Mouse (Mus musculus) forebrain, embryonic 16.5 days (tissue): ENCODE results near the gene Zbtb20. TPM values are rescaled to one million over a fixed set of nuclear protein-coding genes. Genes with fewer than 3 reads are reported as not detected.

ENCODE experiments used
- ATAC-seq: fragments of 200-750 bp; cut with Nextera tagmentation; 2 replicates; pipeline ENCODE4 v1.8.0; 2017; ENCODE audit warnings: mild to moderate bottlenecking, moderate library complexity
- H3K27ac ChIP-seq: fragments of 300-500 bp; sonication (generic); 2 replicates; pipeline ENCODE4 v1.5.1; 2014; ENCODE audit warnings: low read length, control low read depth
- H3K27me3 ChIP-seq: fragments of 300-500 bp; sonication (generic); replicated peaks from 2 replicates; pipeline ENCODE4 v1.6.1; 2014; ENCODE audit warnings: low read length; ENCODE audit not compliant: control insufficient read depth, insufficient read depth
- H3K36me3 ChIP-seq: fragments of 300-500 bp; sonication (generic); 2 replicates; pipeline ENCODE4 v1.6.1; 2014; ENCODE audit not compliant: control insufficient read depth, insufficient read depth
- H3K4me1 ChIP-seq: fragments of 300-500 bp; sonication (generic); replicated peaks from 2 replicates; pipeline ENCODE4 v1.6.1; 2014; ENCODE audit warnings: low read length; ENCODE audit not compliant: control insufficient read depth, insufficient read depth
- H3K4me2 ChIP-seq: fragments of 300-500 bp; sonication (generic); 2 replicates; pipeline ENCODE4 v1.6.1; 2014; ENCODE audit warnings: mild to moderate bottlenecking, low read length, control low read depth
- H3K4me3 ChIP-seq: fragments of 300-500 bp; sonication (generic); replicated peaks from 2 replicates; pipeline ENCODE4 v1.5.1; 2014; ENCODE audit warnings: mild to moderate bottlenecking, low read length, control low read depth
- H3K9ac ChIP-seq: fragments of 300-500 bp; sonication (generic); replicated peaks from 2 replicates; pipeline ENCODE4 v1.6.1; 2014; ENCODE audit warnings: low read depth, low read length, control low read depth
- H3K9me3 ChIP-seq: fragments of 300-500 bp; sonication (generic); 2 replicates; pipeline ENCODE4 v1.6.1; 2016; ENCODE audit warnings: low read length; ENCODE audit not compliant: control insufficient read depth
- WGBS: fragments of 180-500 bp; shearing (Covaris S2); extraction: QIAGEN DNeasy Blood & Tissue Kit; methylation state at CpG from one replicate; pipeline ENCODE4 v1.1.7; 2014; 5-methylcytosine and 5-hydroxymethylcytosine counted together
- polyA plus RNA-seq: library from polyadenylated mRNA; unstranded; fragments of >200 nt; fragmentation: Nextera tagmentation; extraction: Ambion mirVana; gene quantifications from 2 replicates; pipeline ENCODE4 v1.2.1, GENCODE M21; 2015

Zbtb20 gene
- polyA plus RNA-seq, 1 experiment from 2014 or later, result 126 TPM

DNA sequence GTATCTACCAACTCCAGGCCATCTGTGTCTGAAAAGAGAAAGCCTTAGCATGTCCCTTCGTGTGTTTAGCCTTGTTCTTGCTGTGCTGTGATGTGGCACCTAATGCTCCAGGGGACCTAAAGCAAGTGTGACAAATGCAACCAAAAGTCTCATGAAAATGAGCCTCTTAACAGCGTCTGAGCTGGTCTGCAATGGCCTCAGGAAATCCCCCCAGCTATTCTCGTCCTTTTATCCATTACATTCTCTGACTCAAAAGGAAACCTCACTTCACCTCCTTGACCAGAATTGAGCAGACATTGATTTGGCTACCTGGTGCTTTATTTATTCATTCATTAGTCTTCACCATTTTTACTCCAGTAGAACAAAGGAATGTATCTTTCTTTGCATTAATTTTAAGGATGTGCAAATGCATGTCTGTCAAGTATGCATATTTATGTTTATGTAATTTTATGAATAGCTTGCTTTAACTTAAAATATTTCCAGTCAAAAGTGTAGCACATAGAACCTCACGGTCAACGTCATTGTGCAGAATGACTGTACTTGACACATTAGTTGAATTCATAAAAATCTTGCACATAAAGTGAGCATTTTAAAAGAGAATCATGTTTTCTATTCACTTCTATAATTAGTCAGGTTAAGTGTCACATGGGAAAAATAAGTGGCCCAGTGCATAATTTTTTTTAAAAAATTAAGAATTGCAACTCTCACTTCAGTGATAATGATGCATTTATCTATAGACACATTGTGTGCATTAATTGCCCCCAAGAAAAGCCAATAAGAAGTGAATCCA, 618.1 kb downstream of the Zbtb20 start:
- no peaks in the 10 kb centered on the region for H3K27me3 ChIP-seq
- H3K4me1 ChIP-seq, result peaks cover 3% of the 10 kb centered on the region; the same call in 1 of the 2 replicates
- WGBS, result 45% methylated on average over 5 of the region's 5 CpGs
- H3K9me3 ChIP-seq, result no peaks in the 10 kb centered on the region
- H3K27ac ChIP-seq, result no peak overlapping the region
- no peak overlapping the region for H3K4me3 ChIP-seq
- H3K36me3 ChIP-seq, result no peaks in the 10 kb centered on the region
- no peak overlapping the region for H3K9ac ChIP-seq
- no peak overlapping the region for H3K4me2 ChIP-seq
- no peak for ATAC-seq

DNA sequence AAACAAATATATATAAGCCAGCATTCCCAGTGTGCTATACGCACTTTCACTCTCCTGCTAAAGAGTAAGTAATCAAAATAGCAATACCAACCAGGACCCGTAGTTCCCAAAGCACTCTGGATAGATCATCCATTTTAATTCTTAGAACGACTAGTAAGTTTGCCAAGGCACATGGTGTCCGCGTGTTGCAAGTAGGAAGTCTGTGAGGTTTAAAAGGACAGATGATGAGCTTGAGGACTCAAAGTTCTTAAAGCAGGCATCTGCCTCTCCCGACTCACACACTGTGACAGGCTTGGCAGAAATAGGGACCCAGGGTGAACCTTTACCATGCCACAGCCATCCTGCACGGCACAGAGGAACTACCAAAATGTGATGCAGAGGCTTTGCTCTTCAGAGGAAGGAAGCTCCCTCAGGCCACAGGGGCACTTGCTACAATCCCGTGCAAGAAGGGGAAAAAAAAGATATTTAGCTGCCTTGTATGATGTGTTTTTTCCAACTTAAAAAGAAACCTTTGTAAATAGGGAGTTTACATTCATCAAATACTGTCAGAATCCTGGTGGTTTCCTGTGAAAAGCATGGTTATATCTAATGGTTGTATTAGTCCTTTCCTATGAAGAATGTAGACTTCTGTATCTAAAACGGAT, 619.6 kb downstream of the Zbtb20 start:
- no peak overlapping the region for H3K4me3 ChIP-seq
- H3K36me3 ChIP-seq, result no peaks in the 10 kb centered on the region
- no peak overlapping the region for H3K27ac ChIP-seq
- ATAC-seq, result no peak
- no peaks in the 10 kb centered on the region; the same call in none of the 2 replicates for H3K4me1 ChIP-seq
- WGBS, result 84% methylated on average over 9 of the region's 9 CpGs
- no peak overlapping the region for H3K9ac ChIP-seq
- H3K27me3 ChIP-seq, result no peaks in the 10 kb centered on the region
- H3K9me3 ChIP-seq, result no peaks in the 10 kb centered on the region
- no peak overlapping the region for H3K4me2 ChIP-seq

DNA sequence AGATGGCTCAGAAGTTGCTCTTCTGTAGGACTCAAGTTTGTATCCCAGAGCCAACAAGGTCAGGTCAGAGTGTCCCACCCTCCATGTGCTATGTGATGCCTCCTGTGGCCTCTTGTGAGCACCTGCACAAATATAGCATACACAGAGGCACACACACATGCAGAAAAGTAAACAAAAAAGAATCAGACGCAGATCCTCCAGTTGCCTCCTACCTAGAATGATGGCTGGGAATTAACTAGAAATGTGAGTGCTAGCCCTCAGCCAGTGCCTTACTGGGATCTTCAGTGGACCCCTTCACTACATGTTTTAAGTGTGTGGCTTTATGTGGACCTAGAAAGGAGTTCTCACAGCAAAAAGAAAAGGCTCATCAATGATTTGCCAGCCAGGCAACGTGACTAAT, 621.4 kb downstream of the Zbtb20 start:
- WGBS, result 71% methylated on average over 2 of the region's 2 CpGs

DNA sequence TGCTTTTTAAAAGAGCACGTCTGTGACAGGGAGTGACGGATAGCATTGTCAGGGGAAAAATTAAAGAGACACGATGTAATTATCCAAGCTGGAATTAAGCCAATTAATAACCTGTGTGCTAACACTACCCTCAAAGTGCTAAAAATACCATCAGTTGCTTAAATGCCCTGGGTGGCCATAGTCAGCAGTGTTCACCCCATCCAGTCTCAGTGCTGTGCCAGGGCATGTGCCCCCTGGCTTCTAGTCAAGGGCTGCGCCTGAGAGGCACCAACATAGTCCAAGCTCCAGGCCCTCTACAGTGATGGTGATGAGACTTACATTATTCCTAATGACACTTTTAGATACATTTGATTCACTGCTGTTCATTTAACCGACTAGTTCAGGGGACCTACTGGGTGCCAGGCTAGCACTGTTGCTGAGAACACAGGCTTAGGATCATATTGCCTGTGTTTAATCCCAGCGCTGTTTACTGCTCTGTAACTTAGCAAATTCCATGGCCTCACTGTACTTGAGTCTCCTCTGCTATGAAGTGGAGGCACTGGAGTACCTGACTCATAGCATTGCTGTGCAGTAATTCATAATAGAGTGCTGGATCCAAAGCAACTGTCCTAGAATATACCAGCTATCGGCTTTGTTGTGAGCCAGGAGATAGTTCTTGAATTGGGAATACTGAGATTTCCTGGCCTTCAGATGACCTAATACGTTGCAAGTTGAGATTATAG, 624.6 kb downstream of the Zbtb20 start:
- H3K4me2 ChIP-seq, result no peak overlapping the region
- WGBS, result 64% methylated on average over 8 of the region's 8 CpGs
- H3K9ac ChIP-seq, result no peak overlapping the region
- H3K27me3 ChIP-seq, result no peaks in the 10 kb centered on the region
- no peak overlapping the region for H3K4me3 ChIP-seq
- no peaks in the 10 kb centered on the region for H3K9me3 ChIP-seq
- H3K4me1 ChIP-seq, result peaks cover 18% of the 10 kb centered on the region
- 0 out of 2 replicates have a peak overlapping the region, but pooled peaks have one; percentile 6 for H3K27ac ChIP-seq
- no peaks in the 10 kb centered on the region for H3K36me3 ChIP-seq
- ATAC-seq, result no peak

More for the DNA sequence above, 621.4 kb downstream of the Zbtb20 start:
- H3K27ac ChIP-seq, result no peak overlapping the region
- no peak overlapping the region for H3K4me3 ChIP-seq
- H3K9me3 ChIP-seq, result no peaks in the 10 kb centered on the region
- peaks cover 12% of the 10 kb centered on the region for H3K4me1 ChIP-seq
- ATAC-seq, result no peak
- no peaks in the 10 kb centered on the region for H3K27me3 ChIP-seq
- H3K36me3 ChIP-seq, result no peaks in the 10 kb centered on the region
- no peak overlapping the region for H3K4me2 ChIP-seq
- no peak overlapping the region for H3K9ac ChIP-seq

DNA sequence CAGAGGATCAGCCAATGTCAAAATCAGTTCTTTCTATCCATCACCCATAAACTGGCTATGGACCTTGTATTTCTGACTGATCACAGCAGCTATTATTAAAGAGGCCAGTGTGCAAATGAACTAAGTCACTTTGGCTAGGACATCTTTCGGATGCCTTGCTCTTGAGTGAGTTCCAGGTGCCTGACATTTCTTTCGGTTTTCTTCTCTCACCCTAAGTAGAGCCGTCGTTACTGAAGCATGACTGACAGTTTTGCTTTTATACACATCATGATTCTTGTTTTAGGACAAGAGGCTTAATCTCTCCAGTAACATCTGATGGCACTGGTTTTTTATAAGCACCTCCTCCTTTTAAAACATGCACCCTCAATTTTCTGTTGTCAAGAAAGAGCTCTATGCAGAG, 625.6 kb downstream of the Zbtb20 start:
- Histone ChIP-seq H3K27ac (0 out of 2 replicates have a peak overlapping the region, but pooled peaks have one; percentile 5), H3K36me3 (no peaks in the 10 kb centered on the region)
- WGBS, result 23% methylated on average over 4 of the region's 4 CpGs

DNA sequence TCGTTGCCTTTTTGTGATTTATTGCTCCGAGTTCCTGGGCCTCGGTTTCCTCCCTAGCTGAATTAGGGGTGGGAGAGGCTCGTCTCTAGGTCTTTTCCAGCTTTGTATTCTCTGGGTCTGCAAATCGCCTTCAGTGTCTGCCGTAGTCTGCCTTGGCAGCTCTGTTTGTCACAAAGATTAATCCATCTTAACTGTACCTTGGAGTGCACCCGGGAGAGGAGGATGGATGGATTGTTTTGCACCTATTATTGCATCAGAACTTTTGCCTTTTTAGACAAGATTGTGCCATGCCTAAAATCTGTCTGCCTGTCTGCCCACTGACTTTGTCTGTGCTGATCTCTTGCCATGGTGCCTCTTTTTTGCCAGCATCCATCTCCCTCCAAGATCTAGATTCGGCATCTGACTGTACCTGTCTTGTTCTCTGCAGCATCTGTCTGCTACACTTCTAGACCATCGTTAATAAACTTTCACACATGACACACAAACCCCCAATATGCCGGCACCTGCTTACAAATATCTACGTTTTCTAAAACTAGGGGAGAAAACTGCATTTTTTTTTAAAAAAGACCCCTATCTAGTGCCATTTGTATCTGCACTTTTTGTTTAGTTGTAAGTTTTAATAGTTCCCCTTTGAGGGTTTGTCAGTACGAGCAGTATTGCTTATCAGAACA, 626.8 kb downstream of the Zbtb20 start:
- peak overlapping the region; percentile 71 for H3K4me2 ChIP-seq
- 9% methylated on average over 12 of the region's 12 CpGs for WGBS

More for the DNA sequence above, 625.6 kb downstream of the Zbtb20 start:
- no peak overlapping the region for H3K4me3 ChIP-seq
- no peaks in the 10 kb centered on the region for H3K27me3 ChIP-seq
- H3K9me3 ChIP-seq, result no peaks in the 10 kb centered on the region
- no peak overlapping the region for H3K9ac ChIP-seq
- no peak for ATAC-seq
- H3K4me1 ChIP-seq, result peaks cover 25% of the 10 kb centered on the region
- no peak overlapping the region for H3K4me2 ChIP-seq

DNA sequence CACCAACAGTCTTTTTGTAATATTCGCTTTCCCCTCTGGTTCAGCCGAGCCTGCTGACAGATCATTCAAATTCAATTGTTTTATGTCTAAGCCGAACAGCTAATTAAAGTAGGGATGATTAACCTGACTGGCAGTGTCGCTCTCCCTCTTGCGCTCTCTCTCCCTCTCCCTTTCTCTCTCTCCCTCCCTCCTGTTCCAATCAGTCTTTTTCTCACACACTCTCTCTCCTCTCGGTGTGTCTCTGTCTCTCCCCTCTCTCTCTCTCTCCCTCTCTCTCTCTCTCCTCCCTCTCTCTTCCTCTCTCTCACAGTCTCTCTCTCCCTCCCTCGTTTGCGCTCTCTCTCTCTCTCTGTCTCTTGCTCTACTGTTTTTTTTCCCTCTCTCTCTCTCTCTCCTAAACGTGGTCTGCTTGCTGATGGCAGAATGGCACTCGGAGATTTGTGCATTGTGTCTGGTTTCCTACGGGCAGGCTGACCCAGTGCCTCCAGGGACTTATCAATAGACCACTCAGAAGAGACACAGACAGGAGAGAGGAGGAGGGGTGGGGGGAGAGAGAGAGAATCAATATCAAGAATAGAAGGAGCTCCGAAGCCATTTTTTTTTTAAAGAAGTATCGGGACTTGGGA, 627.4 kb downstream of the Zbtb20 start:
- peak; percentile 70 for ATAC-seq
- Histone ChIP-seq H3K36me3 (no peaks in the 10 kb centered on the region), H3K27ac (peak overlapping the region; percentile 97), H3K4me2 (peak overlapping the region; percentile 71), H3K9ac (peak overlapping the region; percentile 83), H3K4me1 (peaks cover 28% of the 10 kb centered on the region), H3K9me3 (no peaks in the 10 kb centered on the region), H3K27me3 (no peaks in the 10 kb centered on the region), H3K4me3 (peak overlapping the region; percentile 62)
- WGBS, result 0% methylated on average over 13 of the region's 13 CpGs

More for the DNA sequence above, 626.8 kb downstream of the Zbtb20 start:
- Histone ChIP-seq H3K27ac (peak overlapping the region; percentile 97), H3K36me3 (no peaks in the 10 kb centered on the region), H3K27me3 (no peaks in the 10 kb centered on the region), H3K4me1 (peaks cover 28% of the 10 kb centered on the region), H3K4me3 (peak overlapping the region; percentile 62), H3K9ac (peak overlapping the region; percentile 83), H3K9me3 (no peaks in the 10 kb centered on the region)
- ATAC-seq, result no peak

DNA sequence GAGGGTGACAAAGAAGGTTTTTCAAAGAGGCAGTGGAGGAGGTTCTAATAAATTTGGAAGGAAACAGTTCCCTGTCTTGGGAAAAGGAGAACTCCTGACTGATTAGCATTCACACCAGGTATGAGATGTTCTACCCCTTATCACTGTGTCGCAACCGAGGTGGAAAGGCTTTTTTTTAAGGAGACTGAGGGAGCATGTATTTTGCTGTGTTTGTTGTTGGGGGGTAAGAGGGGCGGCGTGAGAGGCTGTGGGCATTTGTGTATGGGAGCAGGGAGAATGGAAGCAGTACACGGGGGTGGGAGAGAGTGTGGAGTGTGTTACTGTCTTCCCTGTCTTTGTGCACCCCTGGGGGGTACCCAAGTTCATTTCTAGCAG, 627.9 kb downstream of the Zbtb20 start:
- no peaks in the 10 kb centered on the region for H3K9me3 ChIP-seq
- peak overlapping the region; percentile 83 for H3K9ac ChIP-seq
- peak overlapping the region; percentile 97 for H3K27ac ChIP-seq
- 0% methylated on average over 5 of the region's 5 CpGs for WGBS
- H3K27me3 ChIP-seq, result no peaks in the 10 kb centered on the region
- H3K4me2 ChIP-seq, result peak overlapping the region; percentile 71
- H3K4me3 ChIP-seq, result peak overlapping the region; percentile 62
- peak; percentile 67 for ATAC-seq
- no peaks in the 10 kb centered on the region for H3K36me3 ChIP-seq
- peaks cover 29% of the 10 kb centered on the region for H3K4me1 ChIP-seq
